Mouse (Mus musculus) ES-CJ7 (cell line): ENCODE measurements around the gene Krcc1.
"Not testable (repeated sequence)": the region's sequence is repeated elsewhere in the genome, so short reads cannot be mapped to it uniquely, and the experiment has no call there.

Source experiments
- DNase-seq: peaks from one replicate; pipeline ENCODE4 v3.0.0; 2011; ENCODE audit warnings: low read depth, low spot score

The Krcc1 gene

DNA sequence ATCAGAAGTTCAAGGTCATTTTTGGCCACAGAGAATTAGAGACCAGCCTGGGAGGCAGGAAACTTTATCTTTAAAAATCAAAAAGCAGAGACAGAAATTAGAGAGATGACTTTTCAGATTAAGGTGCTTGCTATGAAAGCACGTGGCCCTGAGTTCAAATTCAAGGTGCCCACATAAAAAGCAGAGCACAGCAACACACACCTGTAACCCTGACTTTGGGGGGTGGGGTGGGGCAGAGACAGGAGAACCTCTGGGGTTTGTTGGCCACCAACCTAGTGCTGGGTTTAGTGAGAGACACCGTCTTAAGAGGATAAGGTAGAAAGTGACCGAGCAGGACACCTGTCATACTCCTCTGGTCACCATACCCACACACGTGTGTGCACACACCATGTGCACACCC is 60.0 kb downstream of the Krcc1 start:
- DNase-seq: not testable (repeated sequence)

DNA sequence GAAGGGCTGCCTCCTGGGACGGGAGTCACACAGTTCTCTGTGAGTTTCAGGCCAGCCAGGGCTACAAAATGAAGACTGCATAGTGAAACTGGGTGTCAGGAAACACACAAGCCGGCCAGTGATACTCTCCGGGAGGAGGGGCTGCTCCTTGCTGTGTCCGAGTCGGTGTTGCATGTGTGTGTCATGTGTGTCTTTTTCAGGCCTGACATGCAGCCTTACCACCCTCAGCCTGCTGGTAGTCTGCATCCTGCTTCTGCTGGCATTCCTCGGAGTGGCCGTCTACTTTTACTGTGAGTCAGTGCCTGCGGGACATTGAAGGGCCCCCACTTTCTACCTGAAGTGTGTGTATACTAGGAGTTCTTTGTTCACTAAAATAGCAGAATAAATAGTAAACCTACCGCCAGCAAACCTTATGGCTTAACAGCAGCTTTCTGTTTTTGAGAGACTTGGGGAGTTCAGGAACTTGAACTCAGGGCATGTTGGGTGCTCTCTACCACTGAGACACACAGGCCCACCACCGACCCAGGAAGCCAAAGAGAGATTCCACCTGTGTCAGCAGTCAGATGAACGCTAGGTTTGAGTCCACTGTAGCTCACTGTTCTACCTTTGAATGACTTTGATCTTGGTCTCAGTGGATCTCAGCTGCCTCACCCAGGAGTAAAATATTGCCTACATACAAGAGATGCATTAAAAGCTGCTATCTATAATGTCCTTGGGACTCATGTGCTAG is 60.9 kb downstream of the Krcc1 start:
- DNase-seq: no peak

DNA sequence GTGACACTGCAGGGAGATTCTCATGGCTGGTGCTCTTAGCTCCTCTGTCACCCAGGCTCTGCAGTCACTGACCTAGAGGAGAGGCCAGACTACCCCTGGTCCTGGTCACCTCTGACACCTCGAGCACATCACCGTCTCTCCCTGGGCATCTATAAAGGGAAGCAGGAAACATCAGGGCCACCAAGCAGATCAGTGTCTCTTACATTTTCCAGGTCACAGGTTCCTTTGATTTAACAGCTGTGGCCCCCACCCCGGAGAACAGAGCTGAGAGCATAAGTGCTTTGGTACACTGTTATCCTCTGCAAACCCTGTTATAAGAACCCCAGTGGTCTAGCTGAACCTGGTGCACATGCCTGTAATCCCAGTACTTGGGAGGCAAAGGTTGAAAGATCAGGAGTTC is 61.6 kb downstream of the Krcc1 start:
- no peak for DNase-seq

DNA sequence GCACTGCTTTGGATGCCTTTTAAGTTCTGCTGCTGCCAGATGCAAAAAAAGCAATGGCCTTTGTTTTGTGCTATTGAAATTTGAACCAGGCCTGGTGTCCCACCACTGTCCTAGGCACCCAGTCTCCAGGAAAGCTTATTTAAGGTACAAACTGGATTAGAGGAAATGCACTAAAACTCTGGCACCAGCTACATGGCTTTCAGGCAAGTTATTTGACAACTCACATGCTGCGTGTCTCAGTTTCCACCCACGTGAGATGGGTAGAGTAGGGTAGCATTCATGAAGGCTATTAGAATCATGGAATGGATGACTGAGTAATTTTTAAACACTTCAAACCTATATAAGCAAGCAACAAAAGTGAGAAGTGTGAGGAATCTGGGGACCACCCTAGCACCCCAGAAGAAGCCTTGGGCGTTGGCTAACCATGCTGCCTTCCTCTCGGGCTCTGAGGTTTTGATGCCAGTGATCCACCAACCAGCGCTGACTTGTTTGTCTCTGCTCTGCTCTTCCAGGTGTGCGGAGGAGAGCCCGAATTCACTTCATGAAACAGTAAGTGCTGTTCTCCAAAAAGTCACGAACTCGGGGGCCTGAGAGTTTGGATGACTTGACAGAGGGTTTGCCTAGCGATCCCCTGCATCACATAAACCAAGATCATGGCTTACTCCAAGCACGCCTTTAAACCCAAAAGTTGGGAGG is 62.2 kb downstream of the Krcc1 start:
- no peak for DNase-seq
